Mouse (Mus musculus) ES-E14 (cell line): ENCODE measurements at regions not wholly inside any gene's neighbourhood (a gene's known extent, or its start where the extent isn't known, plus 50 kb on each side); places are given as distances from the start of the nearest gene placed in this dataset.

ENCODE experiments used
- CHD2 ChIP-seq: IDR thresholded peaks from 2 replicates; pipeline ENCODE4 v1.6.1; 2014; ENCODE audit warnings: mild to moderate bottlenecking, low read depth, low read length, inconsistent platforms
- MAFK ChIP-seq: IDR thresholded peaks from 2 replicates; pipeline ENCODE4 v1.6.1; 2014; ENCODE audit warnings: mild to moderate bottlenecking, low read depth, low read length, inconsistent platforms; ENCODE audit not compliant: insufficient read depth
- ZC3H11A ChIP-seq: IDR thresholded peaks from 2 replicates; pipeline ENCODE4 v1.6.1; 2012; ENCODE audit warnings: low read depth, mild to moderate bottlenecking, inconsistent platforms, low read length, borderline replicate concordance
- ZNF384 ChIP-seq: IDR thresholded peaks from 2 replicates; pipeline ENCODE4 v1.6.1; 2012; ENCODE audit warnings: low read depth, low read length, inconsistent platforms

DNA sequence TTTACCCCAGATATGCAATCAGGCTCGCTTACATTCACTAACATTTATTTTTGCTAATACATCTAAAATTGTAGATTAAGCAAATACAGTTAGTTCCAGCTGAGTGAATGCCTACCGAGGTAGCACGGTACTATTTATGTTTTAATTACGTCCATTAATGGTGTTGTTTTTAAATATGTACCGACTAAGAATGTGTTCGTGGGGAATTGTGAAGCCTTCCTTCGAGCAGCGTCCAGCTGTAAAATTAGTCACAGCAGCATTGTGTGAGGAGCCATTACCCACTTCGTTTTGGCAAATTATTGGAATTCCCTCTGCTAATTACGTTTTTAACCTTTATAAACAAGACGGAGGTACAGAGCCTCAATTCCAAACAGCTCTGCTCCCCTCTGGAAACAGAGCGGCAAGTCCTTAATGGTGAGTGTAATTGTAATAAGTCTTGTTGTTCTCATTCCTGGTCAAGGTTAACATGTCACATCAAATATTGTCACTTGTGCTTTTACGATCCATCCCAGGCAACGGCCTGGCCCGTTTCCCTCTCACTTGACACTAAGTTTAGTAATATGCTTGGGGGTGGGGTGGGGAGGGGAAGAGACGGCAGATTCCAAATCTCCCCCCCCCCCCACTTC, 128.0 kb downstream of the Zfp326 start:
- TF ChIP-seq MAFK (no peak), ZNF384 (no peak), CHD2 (no peak), ZC3H11A (no peak)
